Mouse (Mus musculus) forelimb bud, embryonic 11.5 days (tissue): ENCODE data around the gene Gabra5.

ENCODE experiments used
- DNase-seq: peaks from one replicate; pipeline ENCODE4 v3.0.0-alpha.2; 2012; ENCODE audit warnings: low read depth, low spot score

Gabra5 gene

DNA sequence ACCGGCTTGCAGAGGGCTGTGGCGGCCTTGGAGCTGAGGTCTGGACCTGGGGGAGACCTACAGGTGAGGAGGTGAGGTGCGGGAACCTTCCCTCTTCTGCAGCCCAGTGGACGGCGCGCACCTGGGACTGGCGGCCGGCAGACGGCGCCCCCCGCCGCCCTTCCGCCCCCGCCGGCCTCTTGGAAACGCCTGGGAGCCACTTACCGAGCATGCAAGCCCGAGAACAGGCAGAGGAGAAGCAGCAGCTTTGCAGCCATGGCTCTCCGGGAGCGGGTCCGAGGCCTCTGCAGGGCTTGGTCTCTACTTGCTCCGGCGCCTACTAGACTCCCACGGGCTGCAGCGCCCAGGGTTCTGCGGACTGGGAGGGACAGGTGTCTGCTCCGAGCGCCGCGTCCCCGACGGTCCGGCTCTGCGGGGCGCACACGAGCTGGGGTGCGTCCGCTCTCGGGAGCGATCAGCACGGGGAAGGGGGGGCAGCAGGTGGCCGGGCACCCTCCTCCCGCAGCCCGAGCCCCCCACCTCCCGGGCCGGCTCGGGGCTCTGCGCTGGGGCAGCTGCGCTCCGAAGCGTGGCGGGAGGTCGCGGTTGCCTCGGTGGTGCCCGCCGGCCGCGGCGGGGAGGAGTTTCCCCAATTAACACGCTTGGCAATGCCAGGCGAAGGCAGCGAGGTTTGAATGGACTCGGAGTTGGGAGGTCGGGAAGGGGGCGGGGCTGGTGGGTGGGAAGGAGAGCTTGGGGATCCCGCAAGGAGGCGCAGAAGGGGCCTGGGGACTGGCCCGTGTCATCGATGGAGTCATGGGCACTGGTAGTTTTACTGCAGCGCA lies 123.1 kb downstream of the Gabra5 start, which contains the start of gene Gabrg3:
TSS of gene Gabrg3 (minus strand) at position 672 of the 824 bp plus-strand sequence.
- DNase-seq = no peak

GRCm38 (mm10) chr7:57384112-57384511 lies 125.7 kb downstream of the Gabra5 start:
- peak; percentile 62 for DNase-seq

GRCm38 (mm10) chr7:57366013-57366390 lies 143.9 kb downstream of the Gabra5 start:
- DNase-seq = no peak

DNA sequence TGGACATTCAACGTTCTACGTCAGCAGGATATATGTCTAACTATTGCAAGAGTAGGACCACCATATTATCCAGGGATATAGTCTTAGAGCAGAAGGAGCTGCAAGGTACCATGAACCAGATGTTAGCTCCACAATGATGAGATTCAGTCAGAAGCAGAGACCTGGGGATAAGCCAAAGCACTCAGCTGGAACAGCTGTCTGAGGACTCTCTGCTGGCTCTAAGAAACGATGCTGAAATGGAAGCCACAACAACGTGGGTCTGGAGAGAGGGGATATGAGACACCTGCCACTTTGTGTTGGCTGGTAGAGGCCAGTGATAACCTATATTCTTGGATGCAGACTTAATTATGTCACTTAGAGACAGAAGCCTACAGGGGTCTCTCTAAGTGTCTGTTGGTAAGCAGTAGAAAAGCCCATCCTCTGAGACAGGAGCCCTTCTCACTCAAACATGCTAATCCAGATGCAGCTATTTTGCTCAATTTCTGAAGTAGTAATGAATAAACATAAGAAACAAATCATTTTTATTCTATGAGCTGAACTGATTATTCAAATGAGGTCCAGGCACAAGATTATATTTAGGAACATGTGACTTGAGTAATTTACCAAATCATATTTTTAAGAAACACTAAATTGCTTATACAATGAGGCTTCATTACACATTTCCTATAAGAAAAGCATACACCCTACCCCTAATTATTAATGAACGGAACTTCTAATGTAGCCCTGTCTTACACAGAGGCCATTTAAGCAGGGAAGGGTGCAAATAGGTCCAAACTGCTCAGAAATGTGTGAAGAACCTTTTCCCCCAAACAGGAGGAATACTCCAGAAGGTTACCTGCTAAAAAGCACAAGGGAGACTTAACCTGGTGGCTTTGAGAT lies 144.5 kb downstream of the Gabra5 start:
- DNase-seq = no peak

DNA sequence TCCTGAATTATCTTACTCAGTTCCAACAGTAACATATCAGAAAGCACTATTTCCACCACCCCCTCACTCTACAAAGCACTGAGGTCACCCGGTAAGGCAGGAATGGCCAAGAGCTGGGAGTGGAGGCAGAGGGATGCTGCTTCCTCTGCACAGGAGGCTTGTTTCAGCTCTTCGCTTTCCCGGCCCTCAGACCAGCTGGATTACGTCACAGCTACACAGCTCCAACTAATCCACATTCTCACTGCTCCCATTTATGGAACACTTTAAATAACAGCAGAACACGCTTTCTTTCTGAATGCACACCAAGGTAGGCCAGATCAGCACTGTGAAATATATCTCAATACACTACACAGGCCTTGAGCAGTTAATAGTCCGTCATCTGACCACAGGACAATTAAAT lies 146.0 kb downstream of the Gabra5 start:
- no peak for DNase-seq

DNA sequence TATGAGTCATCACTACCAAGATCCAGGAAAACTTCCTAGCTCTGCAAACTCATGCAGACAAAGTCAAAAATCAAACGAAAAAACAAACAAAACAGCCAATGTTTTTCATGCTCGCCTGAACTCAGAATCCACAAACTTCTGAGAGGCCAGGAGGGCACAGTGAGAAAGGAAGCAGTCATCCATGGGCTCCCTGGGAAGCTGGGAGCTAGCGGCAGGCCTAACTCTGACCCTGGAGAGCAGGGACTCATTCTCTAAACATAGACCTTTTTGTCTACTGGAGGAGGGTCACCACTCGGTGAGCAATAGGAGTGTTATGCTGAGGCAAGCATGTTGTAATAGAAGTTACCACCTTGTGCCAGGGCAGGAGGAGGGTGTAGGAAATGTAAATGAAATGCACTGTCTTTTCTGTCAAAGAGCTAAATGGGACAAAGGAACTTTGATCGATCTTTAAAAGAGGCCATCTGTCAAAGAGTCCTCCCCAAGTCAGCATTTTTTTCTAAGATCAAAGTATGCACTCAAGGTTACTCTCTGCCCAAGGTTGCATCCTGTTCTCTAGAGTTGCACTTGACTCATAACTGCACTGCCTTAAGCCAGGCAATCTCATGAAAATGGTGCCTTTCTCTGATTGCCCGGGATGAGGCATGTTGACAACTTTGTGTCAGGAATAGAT lies 151.9 kb downstream of the Gabra5 start:
- no peak for DNase-seq
